Mouse (Mus musculus): ENCODE measurements at regions not wholly inside any gene's neighbourhood (a gene's known extent, or its start where the extent isn't known, plus 50 kb on each side); places are given as distances from the start of the nearest gene placed in this dataset.

- peak in 1 of 2 experiments; percentile 1 for DNase-seq (ENCODE audit: low spot score in 2 of 2)
These were observed 321.1 kb upstream of the Tbx3 start for GRCm38 (mm10) chr5:119349395-119349794.

GRCm38 (mm10) chr5:119350325-119350915 is 320.0 kb upstream of the Tbx3 start:
- no peak for DNase-seq (ENCODE audit: low spot score in 2 of 2)

DNA sequence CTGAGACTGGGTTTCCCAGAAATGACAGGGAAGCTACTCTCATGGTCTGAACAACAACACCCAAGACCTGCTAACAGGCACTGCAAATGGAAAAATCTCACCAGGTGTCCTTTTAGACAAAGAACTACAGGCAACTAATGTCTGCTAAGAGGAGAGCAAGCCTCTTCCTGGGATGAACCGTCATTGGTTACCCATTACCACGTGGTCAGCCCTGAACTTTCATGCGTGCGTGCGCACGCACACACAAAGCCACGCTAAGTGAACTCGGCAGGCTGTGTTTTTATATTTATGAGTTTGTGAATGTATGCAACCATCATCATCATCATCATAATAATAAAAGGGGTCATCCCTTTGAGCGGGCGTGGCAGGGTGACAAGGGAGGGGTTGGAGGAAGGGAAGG is 315.0 kb upstream of the Tbx3 start:
- DNase-seq (ENCODE audit: low spot score in 2 of 2): no peak

GRCm38 (mm10) chr5:119356051-119356450 is 314.4 kb upstream of the Tbx3 start:
- DNase-seq (ENCODE audit: low spot score in 2 of 2): no peak

GRCm38 (mm10) chr5:119359709-119360108 is 310.8 kb upstream of the Tbx3 start:
- DNase-seq (ENCODE audit: low spot score in 2 of 2): no peak

- no peak for DNase-seq (ENCODE audit: low spot score in 2 of 2)
These were observed 310.1 kb upstream of the Tbx3 start for GRCm38 (mm10) chr5:119360351-119360750.

GRCm38 (mm10) chr5:119361406-119362044 is 308.9 kb upstream of the Tbx3 start:
- no peak for DNase-seq (ENCODE audit: low spot score in 2 of 2)

- no peak for DNase-seq (ENCODE audit: low spot score in 2 of 2)
These were observed 308.0 kb upstream of the Tbx3 start for GRCm38 (mm10) chr5:119362452-119362851.

- no peak for DNase-seq (ENCODE audit: low spot score in 2 of 2)
These were observed 306.2 kb upstream of the Tbx3 start for GRCm38 (mm10) chr5:119364250-119364649.

DNA sequence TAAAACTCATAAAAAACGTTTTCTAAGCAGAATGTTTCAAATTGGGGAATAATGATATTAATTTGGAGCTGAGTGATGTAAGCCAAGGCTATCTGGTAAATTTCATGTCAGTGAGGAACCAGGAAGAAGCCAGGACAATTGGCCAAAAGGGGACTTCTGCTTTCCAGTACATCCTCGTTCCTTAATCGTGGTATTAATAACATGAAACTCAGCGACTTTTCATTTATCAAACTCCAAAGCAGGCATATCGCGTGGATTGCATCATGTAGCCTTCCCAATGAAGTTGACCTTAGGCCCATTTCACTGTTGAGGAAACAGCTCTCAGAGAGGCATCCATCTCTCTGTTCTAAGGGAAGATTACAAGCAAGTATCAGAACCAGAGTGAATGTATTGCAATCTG is 305.3 kb upstream of the Tbx3 start:
- DNase-seq (ENCODE audit: low spot score in 2 of 2): no peak

DNA sequence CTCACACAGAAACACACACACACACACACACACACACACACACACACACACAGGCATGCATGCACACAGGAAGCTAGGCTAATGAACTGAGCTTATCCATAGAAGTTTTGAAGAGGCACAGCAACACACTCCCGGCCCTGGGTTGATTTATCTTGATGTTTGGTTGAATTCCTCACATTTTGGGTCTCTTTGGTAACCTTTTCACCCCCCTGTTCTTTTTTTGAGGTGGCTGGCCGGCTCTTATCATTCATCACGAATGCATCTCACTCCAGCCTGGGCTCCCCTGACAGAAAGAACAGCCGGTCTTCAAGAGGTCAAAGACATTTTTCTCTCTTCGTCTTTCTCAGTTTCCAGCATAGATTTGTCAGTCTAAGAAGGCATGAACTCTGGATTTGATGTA is 304.2 kb upstream of the Tbx3 start:
- DNase-seq (ENCODE audit: low spot score in 2 of 2): no peak

- DNase-seq (ENCODE audit: low spot score in 2 of 2): no peak
These were observed 300.0 kb upstream of the Tbx3 start for GRCm38 (mm10) chr5:119370481-119370880.

DNA sequence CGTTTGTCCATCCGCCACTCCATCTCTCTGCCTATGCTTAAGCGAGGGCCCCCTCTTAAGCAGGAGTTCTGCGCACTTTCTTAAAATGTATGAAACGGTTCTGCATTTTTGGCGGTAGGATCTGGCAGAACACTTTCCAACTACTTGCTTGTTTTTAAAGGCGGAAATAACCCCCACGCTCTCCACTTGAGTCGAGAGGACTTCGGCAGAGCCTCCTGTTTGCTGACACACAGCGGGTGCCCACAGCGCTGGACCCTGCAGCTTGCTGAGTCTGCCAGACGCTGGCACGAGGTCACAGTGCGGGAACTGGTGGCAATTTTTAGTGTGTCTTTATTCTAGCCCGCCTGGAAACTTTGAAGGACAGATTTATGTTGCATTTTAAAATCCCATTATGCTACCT is 299.5 kb upstream of the Tbx3 start:
- DNase-seq (ENCODE audit: low spot score in 2 of 2): no peak

DNA sequence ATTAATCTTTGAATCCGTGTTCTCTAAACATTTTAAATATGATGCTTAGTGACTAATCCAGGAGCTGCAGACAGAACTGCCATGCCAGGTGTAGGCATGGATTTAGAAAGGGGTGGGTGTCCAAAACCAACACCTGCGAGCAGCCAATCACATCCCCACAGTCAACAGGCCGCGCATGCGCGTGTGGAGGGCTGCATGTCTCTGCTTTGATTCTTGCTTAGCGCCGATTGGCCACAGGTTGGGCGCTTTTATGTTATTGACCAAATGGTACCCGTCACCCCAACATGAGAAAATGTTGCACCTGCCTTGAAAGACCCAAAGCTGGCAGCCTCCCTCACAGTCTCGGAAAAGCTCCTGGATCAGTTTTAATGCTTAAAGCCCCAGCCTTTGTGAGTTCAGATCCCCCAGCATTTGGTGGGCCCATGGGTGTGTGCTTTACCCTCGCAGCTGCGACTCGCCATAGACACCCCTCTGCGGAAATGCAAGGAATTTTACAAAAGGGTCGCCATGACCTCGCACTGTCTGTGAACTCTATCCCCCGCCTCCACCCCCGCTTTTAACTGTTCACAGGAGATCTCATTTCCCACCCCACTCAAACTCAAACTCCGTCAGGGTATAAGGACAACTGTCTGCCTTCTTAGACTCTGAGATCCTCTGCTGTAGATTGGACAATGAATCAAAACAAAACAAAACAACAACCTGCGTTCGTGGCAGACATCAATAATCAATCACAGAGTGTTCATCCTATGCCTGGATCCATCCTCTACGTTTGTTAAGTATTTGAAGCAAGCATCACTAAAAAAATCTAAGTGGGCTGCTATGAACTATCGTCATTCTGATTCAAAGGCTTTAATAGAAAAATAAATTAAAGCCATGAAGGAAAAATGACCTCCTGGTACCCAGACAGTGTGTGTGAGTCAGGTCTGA is 296.4 kb upstream of the Tbx3 start:
- DNase-seq (ENCODE audit: low spot score in 2 of 2): no peak

- no peak for DNase-seq (ENCODE audit: low spot score in 2 of 2)
These were observed 295.6 kb upstream of the Tbx3 start for GRCm38 (mm10) chr5:119374861-119375260.

- no peak for DNase-seq (ENCODE audit: low spot score in 2 of 2)
These were observed 292.2 kb upstream of the Tbx3 start for GRCm38 (mm10) chr5:119378261-119378660.

DNA sequence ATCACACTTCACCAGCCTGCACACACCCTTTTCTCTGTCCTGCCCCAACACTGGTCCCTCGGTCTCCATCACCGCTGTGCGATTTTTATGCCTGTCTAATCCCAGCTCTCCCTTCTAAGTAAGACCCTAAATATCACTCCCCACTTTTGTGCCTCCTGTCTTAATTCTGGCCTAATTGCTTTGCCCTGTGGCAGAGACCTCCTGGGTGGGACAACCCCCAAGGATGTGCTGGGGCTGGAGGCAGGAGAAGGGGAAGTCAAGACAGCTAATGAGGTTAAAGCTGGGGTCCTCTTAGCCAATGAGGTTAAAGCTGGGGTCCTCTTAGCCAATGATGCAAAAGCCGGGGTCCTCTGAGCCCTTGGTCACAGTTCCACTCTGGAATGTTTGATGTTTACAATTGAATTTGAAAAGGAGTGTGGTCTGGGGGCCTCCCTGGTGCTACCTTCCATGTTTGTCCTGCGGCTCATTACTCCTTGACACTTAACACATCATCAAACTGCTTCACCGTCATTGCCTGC is 290.5 kb upstream of the Tbx3 start:
- no peak for DNase-seq (ENCODE audit: low spot score in 2 of 2)

GRCm38 (mm10) chr5:119381495-119381894 is 289.0 kb upstream of the Tbx3 start:
- DNase-seq (ENCODE audit: low spot score in 2 of 2): no peak

GRCm38 (mm10) chr5:119385506-119385905 is 285.0 kb upstream of the Tbx3 start:
- no peak for DNase-seq (ENCODE audit: low spot score in 2 of 2)

GRCm38 (mm10) chr5:119386821-119387220 is 283.6 kb upstream of the Tbx3 start:
- DNase-seq (ENCODE audit: low spot score in 2 of 2): no peak

DNA sequence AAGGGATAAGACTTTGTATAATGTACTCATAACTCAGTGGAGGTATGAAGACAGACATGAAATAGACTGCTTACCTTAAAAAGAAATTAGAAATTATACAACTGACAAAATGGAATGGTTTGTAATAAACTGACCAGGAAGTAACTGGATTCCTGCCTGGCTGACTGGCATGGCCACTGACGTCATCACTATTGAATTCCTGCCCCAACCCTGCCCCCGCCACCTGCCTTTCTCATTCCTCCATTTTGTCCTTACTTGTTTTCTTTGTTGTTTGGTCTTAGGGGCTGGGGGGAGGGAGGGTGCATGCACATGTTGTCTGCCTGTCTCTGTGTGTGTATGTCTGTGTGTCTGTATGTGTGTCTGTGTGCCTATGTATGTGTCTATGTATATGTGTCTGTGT is 283.2 kb upstream of the Tbx3 start:
- DNase-seq (ENCODE audit: low spot score in 2 of 2): no peak

- no peak for DNase-seq (ENCODE audit: low spot score in 2 of 2)
These were observed 281.6 kb upstream of the Tbx3 start for GRCm38 (mm10) chr5:119388841-119389240.

GRCm38 (mm10) chr5:119389384-119389783 is 281.1 kb upstream of the Tbx3 start:
- DNase-seq (ENCODE audit: low spot score in 2 of 2): peak in 1 of 2 experiments; percentile 5
